Mouse (Mus musculus) WW6 (cell line): ENCODE results near the gene Gins2.

ENCODE experiments used
- DNase-seq: peaks from one replicate; pipeline ENCODE4 v3.0.0-alpha.2; 2013; ENCODE audit warnings: low read depth, low spot score

Gins2 gene

DNA sequence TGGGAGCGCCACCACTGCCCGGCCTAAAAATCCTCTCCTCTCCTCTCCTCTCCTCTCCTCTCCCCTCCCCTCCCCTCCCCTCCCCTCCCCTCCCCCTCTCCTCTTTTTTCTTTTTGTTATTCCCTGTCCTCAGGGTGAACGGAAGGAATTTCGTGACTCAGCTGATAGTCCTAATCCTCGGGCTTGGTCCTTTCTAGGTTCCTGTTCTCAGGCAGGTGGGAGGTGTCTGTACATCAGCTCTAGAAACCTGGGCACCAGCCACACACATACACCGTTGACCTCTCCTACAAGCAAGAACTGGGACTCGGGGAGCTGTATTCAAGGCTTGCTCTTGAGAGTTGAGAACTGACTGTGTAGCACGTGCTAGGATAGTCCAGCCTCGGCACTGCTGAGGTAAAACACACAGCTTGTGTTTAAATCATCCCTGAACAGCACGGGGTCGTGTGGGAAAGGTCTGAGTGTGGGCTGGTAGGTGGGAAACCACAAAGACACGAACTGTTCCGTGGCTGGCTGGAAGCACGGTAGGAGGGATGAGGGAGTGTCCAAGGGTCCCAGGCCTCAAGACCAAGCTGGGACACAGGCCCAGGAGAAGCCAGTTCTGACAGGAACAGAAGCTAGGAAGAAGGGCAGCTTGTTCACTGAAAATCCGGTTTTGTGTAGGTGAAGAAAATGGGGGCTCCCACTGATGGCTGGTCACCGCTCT lies 58.0 kb downstream of the Gins2 start:
- DNase-seq: no peak

DNA sequence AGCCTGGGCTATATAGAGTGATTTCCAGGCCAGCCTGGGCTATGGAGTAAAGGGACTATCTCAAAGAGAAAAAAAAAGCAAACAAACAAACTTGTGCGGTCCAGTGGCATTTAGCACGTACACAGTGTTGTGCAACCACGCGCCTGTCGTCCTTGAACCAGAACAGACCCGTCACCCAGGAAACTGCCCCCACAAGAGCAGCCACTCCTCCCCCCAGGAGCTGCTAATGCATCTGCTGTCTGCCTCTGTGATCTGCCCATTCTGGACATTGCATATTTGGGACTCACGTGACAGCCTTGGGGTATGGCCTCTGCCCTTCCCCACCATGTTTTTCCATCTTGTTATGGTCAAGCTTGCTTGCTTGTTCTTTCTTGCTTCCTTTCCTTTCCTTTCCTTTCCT lies 59.9 kb downstream of the Gins2 start:
- no peak for DNase-seq
